Mouse (Mus musculus): ENCODE measurements around the gene AA467197. TPM values are rescaled to one million over a fixed set of nuclear protein-coding genes. Genes with fewer than 3 reads are reported as not detected.

The AA467197 gene
- polyA plus RNA-seq (2017; shearing (Covaris generic)): not detected

- no peak for ATAC-seq
Observed at GRCm38 (mm10) chr2:122636686-122637085, at the start of gene AA467197. AA467197 (plus strand) TSS chr2:122636986.

- no peak for ATAC-seq
Observed at GRCm38 (mm10) chr2:122587861-122588519, 48.8 kb upstream of the AA467197 start.

DNA sequence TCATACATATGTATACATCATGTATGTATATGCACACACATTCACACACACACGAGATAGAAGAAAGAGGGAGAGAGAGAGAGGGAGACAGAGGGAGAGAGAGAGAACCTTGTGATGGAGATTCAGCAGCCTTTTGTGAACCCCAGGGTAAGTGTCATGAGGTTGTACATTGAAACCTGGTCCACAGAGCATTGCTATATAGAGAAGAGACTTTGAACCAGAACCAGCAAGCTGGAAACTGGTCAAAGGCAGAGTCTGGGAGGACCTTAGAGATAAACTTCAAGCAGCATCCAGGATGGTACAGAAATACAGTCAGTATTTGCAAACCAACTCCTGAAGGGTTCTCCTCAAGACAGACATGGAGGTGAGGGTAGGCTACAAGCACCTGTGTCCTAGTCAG is 46.4 kb upstream of the AA467197 start:
- no peak for ATAC-seq

GRCm38 (mm10) chr2:122591213-122591612 is 45.6 kb upstream of the AA467197 start:
- ATAC-seq: no peak

- no peak for ATAC-seq
Observed at GRCm38 (mm10) chr2:122595461-122595860, 41.3 kb upstream of the AA467197 start.

DNA sequence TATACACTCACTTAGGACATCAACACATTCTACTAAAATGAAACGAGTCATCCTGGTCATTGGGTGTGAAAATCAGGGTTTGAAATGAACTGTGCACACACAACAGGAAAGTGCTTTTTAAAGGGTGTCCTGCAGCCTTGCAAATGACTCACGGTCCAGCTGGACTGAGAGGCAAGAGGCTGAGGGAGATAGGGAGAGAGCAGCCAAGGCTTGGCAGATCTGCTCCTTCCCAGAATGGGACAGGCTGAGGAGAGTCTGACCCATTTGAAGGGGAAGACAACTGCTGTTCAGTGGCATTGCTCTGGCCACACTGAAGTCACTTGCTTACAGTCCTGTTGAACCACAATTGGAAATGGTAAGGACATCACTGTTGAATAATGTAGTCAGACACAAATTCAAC is 37.0 kb upstream of the AA467197 start:
- ATAC-seq: no peak

GRCm38 (mm10) chr2:122601354-122601753 is 35.4 kb upstream of the AA467197 start:
- ATAC-seq: no peak

DNA sequence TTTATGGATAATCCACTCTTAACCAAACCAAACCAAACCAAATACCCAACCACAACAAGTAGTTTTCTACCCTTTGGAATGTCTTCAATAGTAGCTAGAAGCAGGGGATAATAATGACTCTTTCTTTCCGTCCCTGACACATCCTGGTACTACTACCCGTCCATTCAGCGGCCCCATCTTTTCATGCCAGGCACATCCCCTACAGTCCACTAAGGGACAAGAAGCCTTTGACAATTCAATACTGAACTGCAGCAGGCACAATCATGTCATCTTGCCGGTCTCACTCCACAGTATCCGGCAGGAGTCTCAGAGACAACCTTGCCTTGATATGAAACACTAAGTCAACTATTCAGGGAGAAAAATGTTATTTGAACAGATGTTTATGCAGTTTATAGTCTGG is 31.0 kb upstream of the AA467197 start:
- no peak for ATAC-seq

DNA sequence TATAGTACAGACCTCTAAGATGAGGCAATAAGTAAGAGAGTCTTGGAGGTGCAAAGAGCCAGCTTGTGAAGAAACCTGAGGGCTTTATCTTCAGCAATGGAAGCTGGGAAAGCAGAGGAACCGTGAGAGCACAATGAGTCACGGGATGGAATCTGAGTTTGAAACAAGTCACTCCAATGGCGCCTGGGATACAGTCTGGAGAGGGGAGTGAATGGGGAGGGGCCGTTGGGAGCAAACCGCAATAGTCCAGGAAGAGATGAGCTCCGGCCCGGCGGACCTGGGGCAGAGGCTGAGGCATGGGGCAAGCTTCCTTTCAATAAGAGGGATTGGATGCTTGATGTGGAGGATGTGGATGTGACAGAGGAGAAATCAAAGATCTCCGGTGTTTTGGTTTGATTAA is 28.0 kb upstream of the AA467197 start:
- ATAC-seq: no peak

DNA sequence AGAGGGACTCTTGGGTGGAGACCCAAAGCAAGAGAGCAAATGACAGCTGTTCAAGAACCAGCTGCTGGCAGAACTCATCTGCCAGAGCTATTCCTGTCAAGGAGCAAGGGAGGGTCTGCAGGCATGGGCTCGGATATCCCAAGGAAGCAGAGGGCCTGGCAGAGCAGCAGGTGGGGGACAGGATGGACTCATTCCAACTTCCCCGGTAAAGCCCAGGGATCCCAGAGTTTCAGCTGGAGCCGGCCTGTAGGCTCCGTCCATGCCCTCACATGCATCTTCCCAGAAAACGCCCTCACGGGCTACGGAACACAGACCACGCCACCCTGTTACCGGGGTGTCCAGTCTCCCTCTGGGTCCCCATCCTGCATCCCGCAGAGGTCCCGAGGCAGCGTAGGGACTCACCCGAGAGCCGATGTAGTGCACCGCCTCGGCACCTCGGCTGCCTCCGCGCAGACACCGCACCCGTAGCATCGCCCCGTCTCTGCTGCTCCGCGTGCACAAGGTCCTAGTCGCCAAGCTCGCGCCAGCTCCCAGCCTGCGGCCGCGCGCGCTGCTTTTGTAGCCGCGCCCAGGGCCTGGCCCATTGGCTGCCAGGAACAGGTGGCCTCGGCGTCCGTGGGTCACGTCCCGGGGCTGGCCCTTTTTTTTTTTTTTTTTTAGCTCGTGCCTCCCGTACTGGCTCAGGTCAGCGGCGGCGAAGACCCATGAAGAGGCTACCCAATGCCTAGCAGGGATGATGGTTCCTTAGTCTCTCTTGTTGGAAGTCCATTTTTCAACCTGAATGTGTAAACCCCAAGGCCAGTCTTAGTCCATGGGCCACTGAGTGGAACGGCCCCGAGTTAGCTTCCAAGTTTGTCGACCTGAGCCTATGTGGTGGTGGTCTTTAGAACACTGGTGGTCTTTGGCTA is 25.8 kb upstream of the AA467197 start, which contains the start of gene Gatm:
Gatm (minus strand) TSS at position 558 of the 908 bp plus-strand sequence.
- peak; percentile 62 for ATAC-seq

- no peak for ATAC-seq
Observed at GRCm38 (mm10) chr2:122611654-122611973, 25.2 kb upstream of the AA467197 start.

DNA sequence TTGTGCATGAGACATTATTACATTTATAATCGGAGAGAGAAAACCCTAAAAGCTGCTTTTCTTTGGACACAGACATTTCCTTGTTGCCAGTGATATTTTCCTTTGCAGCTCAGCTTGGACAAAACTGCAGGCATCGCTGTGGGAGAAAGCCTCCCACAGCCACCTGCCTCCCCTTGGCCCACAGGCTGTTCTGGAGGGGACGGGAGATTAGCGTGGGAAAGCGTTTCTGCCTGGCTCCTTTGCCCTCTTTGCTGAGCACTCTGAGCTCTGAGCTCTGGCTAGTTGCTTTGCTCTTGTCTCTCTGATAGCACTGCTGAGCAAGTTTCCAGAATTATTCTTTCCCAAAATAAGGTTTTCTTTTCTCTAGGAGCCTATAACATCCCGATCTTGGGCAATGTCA is 20.5 kb upstream of the AA467197 start:
- ATAC-seq: no peak

GRCm38 (mm10) chr2:122617792-122618191 is 19.0 kb upstream of the AA467197 start:
- no peak for ATAC-seq

DNA sequence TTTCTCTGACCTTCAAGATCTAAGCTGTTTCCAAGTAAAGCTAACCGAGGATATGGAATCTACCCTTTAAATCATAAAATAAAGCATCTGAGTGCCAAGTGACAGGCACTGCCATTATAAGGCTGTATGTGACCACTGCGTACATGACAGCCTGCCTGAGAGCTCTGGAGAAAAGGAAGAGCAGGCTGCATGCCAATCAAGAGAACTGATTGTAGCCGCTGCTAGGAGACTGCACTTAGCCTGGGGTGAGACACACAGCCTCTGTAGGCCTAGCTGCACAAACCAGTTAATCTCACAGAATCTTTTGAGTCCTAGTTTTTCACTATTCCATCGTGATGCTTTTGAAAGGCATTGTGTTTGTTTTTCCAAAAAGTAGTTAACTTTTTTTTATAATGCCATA is 18.1 kb upstream of the AA467197 start:
- ATAC-seq: no peak

- ATAC-seq: no peak
Observed at GRCm38 (mm10) chr2:122621337-122622110, 15.3 kb upstream of the AA467197 start.

GRCm38 (mm10) chr2:122625930-122626329 is 10.9 kb upstream of the AA467197 start:
- ATAC-seq: no peak

DNA sequence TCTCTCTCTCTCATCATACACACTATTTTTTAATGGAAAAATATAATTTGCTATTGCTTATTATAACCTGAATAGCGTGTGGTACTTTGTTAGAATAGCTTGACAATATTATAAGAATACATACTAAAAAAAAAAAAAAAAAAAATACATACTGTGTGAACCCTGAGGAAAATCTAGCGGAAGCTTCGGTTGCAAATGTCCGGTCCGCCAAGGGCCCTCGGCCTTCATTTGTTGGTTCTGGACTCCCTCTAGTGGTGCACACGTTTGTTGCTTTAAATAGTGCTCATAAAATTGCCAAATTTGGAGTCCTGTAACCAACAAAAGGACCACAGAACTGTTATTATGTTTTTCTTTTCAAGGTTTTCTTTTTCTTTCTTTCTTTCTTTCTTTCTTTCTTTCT is 7.8 kb upstream of the AA467197 start:
- peak; percentile 52 for ATAC-seq

DNA sequence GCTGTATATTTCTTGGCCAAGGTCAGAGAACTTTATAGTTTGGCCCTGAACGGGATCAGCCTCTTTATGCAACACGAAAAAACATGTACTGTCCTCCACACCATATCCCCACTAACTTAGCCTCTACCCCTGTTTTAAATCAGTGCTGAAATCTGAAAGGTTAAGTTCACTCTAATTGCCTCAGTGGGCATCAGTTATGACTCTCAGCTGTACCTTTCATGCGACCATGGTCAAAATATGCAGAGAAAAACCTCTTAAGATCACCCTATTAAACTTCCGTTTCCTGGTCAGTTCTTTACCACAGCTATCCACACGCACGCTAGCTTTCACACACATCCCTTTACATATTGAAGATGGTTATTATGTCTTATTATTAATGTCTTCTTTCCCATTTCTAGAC is 6.9 kb upstream of the AA467197 start:
- ATAC-seq: no peak

- peak; percentile 89 for ATAC-seq
Observed at GRCm38 (mm10) chr2:122630465-122631225, 6.1 kb upstream of the AA467197 start.

- ATAC-seq: peak; percentile 8
Observed at GRCm38 (mm10) chr2:122631226-122631801, 5.5 kb upstream of the AA467197 start.

- peak; percentile 71 for ATAC-seq
Observed at GRCm38 (mm10) chr2:122637526-122637997, 776 bp downstream of the AA467197 start.

- ATAC-seq: no peak
Observed at GRCm38 (mm10) chr2:122638029-122638428, 1.2 kb downstream of the AA467197 start.
